Mouse (Mus musculus) lung, postnatal 4 days (tissue): ENCODE measurements around the gene Bend3.

Experiments
- DNase-seq, 2 experiments: peaks; one replicate each; pipeline ENCODE4 v3.0.0; 2021

Gene Bend3

GRCm38 (mm10) chr10:43478751-43479435, at the start of gene Bend3:
Gene Bend3 (plus strand): TSS chr10:43478831.
- peak; percentile 69 to 77 for DNase-seq

GRCm38 (mm10) chr10:43430606-43431005, 48.0 kb upstream of the Bend3 start:
- DNase-seq: no peak

GRCm38 (mm10) chr10:43434326-43434725, 44.3 kb upstream of the Bend3 start:
- no peak for DNase-seq

- no peak for DNase-seq
These were observed 42.9 kb upstream of the Bend3 start for GRCm38 (mm10) chr10:43435757-43436156.

GRCm38 (mm10) chr10:43439492-43439941, 39.1 kb upstream of the Bend3 start:
- DNase-seq: peak in 1 of 2 experiments; percentile 12

- peak in 1 of 2 experiments; percentile 31 for DNase-seq
These were observed 38.6 kb upstream of the Bend3 start for GRCm38 (mm10) chr10:43440050-43440449.

- DNase-seq: no peak
These were observed 37.5 kb upstream of the Bend3 start for GRCm38 (mm10) chr10:43440981-43441740.

GRCm38 (mm10) chr10:43448656-43449055, 30.0 kb upstream of the Bend3 start:
- no peak for DNase-seq

- DNase-seq: peak; percentile 65 to 75
These were observed 26.6 kb upstream of the Bend3 start for GRCm38 (mm10) chr10:43451848-43452662.

- DNase-seq: no peak
These were observed 26.0 kb upstream of the Bend3 start for GRCm38 (mm10) chr10:43452663-43452996.

- no peak for DNase-seq
These were observed 24.4 kb upstream of the Bend3 start for GRCm38 (mm10) chr10:43454219-43454618.

GRCm38 (mm10) chr10:43454671-43455070, 24.0 kb upstream of the Bend3 start:
- no peak for DNase-seq

GRCm38 (mm10) chr10:43462821-43463220, 15.8 kb upstream of the Bend3 start:
- DNase-seq: no peak

- DNase-seq: no peak
These were observed 15.4 kb upstream of the Bend3 start for GRCm38 (mm10) chr10:43463227-43463626.

- DNase-seq: no peak
These were observed 12.4 kb upstream of the Bend3 start for GRCm38 (mm10) chr10:43466223-43466622.

GRCm38 (mm10) chr10:43467659-43468058, 11.0 kb upstream of the Bend3 start:
- DNase-seq: no peak

- DNase-seq: no peak
These were observed 10.3 kb upstream of the Bend3 start for GRCm38 (mm10) chr10:43468293-43468692.

GRCm38 (mm10) chr10:43475376-43475775, 3.3 kb upstream of the Bend3 start:
- peak in 1 of 2 experiments; percentile 21 for DNase-seq

- no peak for DNase-seq
These were observed 1.2 kb upstream of the Bend3 start for GRCm38 (mm10) chr10:43477459-43477858.

- DNase-seq: peak; percentile 53 to 70
These were observed 558 bp upstream of the Bend3 start for GRCm38 (mm10) chr10:43477865-43478681.

- DNase-seq: peak; percentile 91 to 94
These were observed 966 bp downstream of the Bend3 start for GRCm38 (mm10) chr10:43479436-43480157.
